Mouse (Mus musculus): ENCODE measurements at regions not wholly inside any gene's neighbourhood (a gene's known extent, or its start where the extent isn't known, plus 50 kb on each side); places are given as distances from the start of the nearest gene placed in this dataset.

DNA sequence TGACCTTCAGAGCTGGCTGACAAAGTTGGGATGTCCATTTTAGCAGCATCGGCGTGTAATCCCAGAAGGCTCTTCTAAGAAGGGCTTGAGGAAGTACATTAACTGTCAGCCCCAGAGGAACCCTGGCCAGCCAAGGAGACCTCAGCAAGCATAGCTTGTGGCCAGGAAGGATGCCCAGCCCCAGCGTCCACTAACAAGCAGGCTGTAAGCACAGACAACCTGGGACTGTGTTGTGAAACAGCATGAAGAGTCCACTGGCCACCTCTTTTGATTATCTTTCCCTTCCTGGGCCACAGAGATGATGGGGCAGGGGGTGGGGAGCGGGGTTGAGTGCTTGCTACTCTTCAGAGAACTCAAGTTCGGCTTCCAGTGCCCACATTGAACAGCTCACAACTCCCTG is 109.0 kb upstream of the Ppp1r26 start:
- Histone ChIP-seq H3K4me1 (ENCODE audit: control insufficient read depth, insufficient read depth, low read length) (peaks cover 3% of the 10 kb centered on the region; the same call in 1 of the 2 replicates), H3K4me3 (ENCODE audit: insufficient read depth, low read length) (no peak overlapping the region), H3K27ac (ENCODE audit: insufficient read depth, low read length) (no peak overlapping the region)
- TF ChIP-seq POLR2A (IDR thresholded peaks at IDR 0.05; ENCODE audit: extremely low read depth, insufficient read depth, low read length) = no peak
- TF ChIP-seq CTCF (IDR thresholded peaks at IDR 0.05; ENCODE audit: extremely low read depth, insufficient read depth, low read length) = no peak

DNA sequence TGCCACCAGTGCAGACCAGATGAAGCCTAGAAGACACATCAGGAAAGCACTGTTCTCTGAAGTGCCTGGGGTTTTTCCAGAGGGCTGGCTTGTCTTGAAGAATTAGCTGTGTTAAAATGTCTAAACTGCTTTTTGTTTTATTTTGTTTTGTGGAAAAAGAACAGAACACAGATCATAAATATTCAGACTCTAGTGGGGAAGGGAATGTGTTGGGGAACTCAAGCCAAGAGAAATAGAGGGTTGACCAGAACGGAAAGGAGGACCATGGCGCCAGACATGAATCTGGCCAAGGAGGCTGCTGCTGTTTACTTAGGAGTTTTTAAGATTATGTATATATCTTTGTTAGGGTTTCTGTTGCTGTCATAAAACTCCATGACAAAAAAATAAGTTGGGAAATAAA is 105.3 kb upstream of the Ppp1r26 start:
- no peak for TF ChIP-seq POLR2A (IDR thresholded peaks at IDR 0.05; ENCODE audit: extremely low read depth, insufficient read depth, low read length)
- TF ChIP-seq CTCF (IDR thresholded peaks at IDR 0.05; ENCODE audit: extremely low read depth, insufficient read depth, low read length) = no peak
- H3K27ac ChIP-seq (ENCODE audit: insufficient read depth, low read length) = no peak overlapping the region
- no peaks in the 10 kb centered on the region for H3K4me1 ChIP-seq (ENCODE audit: control insufficient read depth, insufficient read depth, low read length)
- H3K4me3 ChIP-seq (ENCODE audit: insufficient read depth, low read length) = no peak overlapping the region

DNA sequence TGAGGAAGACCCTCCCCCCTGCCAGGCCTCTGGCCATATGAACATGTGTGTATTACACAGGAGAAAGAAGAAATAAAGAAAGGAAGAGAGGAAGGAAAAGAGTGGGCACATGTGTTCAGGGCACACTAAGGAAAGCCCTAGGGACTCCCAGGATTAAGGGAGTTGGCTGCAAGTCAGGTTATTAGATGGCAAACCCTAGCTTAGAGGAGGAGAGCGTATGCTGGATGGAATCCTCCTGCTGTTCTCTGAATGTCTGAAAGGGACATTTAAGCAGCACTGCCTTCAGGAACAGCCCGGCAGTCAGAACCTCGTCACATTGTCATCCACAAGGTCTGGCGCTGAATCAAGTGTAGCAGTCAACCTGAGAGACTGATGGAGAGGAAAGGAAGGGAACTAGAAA is 98.1 kb upstream of the Ppp1r26 start:
- H3K4me3 ChIP-seq (ENCODE audit: insufficient read depth, low read length) = no peak overlapping the region
- no peak for TF ChIP-seq CTCF (IDR thresholded peaks at IDR 0.05; ENCODE audit: extremely low read depth, insufficient read depth, low read length)
- no peak for TF ChIP-seq POLR2A (IDR thresholded peaks at IDR 0.05; ENCODE audit: extremely low read depth, insufficient read depth, low read length)
- H3K4me1 ChIP-seq (ENCODE audit: control insufficient read depth, insufficient read depth, low read length) = no peaks in the 10 kb centered on the region
- H3K27ac ChIP-seq (ENCODE audit: insufficient read depth, low read length) = no peak overlapping the region

DNA sequence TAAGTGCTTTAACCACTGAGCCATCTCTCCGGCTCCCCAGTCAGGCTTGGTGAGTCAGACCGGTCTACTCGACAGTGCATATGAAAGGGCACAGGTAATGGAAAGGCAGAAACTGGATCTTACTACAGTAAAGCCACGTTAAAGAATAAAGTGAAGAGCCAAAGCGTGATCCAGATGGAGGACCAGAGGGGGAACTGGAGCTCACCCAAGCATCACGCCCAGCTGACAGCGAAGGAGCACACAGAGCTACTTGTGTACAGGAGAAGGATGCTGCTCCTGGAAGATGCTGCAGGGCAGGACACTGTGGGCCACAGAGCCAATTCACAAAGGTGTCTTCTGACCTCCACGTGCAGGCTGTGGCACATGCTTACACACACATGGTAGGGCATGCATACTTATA is 96.7 kb upstream of the Ppp1r26 start:
- Histone ChIP-seq H3K4me1 (ENCODE audit: control insufficient read depth, insufficient read depth, low read length) (no peaks in the 10 kb centered on the region), H3K4me3 (ENCODE audit: insufficient read depth, low read length) (no peak overlapping the region), H3K27ac (ENCODE audit: insufficient read depth, low read length) (no peak overlapping the region)
- TF ChIP-seq POLR2A (IDR thresholded peaks at IDR 0.05; ENCODE audit: extremely low read depth, insufficient read depth, low read length) (no peak), CTCF (IDR thresholded peaks at IDR 0.05; ENCODE audit: extremely low read depth, insufficient read depth, low read length) (no peak)

DNA sequence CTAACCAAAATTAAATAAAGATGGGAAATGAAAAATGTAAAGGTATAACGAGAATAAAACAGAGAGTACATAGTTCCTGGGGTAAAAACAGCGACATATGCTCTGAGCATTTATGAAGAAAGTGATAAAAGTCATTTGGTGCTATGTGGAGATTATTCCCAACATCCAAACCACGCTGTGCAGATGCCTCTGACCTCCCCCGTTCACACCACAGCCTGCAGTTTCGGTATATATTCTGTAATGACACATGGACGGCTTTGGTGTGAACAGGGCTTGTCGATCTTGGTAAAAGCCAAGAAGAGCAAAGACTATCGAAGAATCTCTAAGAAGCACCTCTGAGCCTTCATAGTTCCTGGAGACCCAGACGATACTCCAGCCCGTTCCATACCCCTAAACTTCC is 95.2 kb upstream of the Ppp1r26 start:
- H3K27ac ChIP-seq (ENCODE audit: insufficient read depth, low read length) = no peak overlapping the region

DNA sequence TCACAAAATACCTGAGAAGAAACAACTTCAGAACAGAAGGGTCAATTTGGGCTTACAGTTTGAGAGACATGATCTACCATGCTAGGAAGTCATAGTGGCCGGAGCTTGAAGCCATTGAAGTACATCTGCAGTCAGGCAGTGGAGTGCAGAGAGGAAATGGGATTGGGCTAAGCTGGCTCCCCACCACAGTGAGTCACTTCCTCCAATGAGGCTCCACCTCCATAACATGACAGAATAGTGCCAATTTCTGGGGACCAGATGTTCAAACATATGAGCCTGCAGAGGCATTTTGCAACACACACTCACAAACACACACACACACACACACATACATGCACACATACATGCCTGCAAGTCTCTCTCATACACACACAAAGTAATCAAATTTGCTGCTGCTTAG is 93.7 kb upstream of the Ppp1r26 start:
- H3K27ac ChIP-seq (ENCODE audit: insufficient read depth, low read length) = no peak overlapping the region
- TF ChIP-seq POLR2A (IDR thresholded peaks at IDR 0.05; ENCODE audit: extremely low read depth, insufficient read depth, low read length) (no peak), CTCF (IDR thresholded peaks at IDR 0.05; ENCODE audit: extremely low read depth, insufficient read depth, low read length) (no peak)

More for the DNA sequence above, 95.2 kb upstream of the Ppp1r26 start:
- TF ChIP-seq CTCF (IDR thresholded peaks at IDR 0.05; ENCODE audit: extremely low read depth, insufficient read depth, low read length) (no peak), POLR2A (IDR thresholded peaks at IDR 0.05; ENCODE audit: extremely low read depth, insufficient read depth, low read length) (no peak)
- no peaks in the 10 kb centered on the region for H3K4me1 ChIP-seq (ENCODE audit: control insufficient read depth, insufficient read depth, low read length)
- no peak overlapping the region for H3K4me3 ChIP-seq (ENCODE audit: insufficient read depth, low read length)

DNA sequence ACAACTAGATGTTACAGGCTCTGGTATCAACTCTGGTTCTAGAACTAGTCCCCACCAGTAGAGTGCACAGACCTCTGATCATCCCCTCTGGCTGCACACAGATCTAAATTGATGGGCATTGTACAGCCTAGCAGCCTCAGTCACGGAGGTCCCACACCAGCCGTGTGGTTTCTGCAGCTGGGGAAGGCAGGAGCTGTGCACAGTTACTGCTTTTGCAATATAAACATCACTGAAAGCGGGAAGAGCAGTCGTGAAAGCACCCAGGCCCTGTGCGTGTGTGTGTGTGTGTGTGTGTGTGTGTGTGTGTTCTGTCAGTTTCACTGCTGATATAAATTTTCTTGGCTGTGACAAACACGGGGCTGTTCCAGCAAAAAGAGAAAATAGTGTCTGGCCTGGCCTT is 84.4 kb upstream of the Ppp1r26 start:
- H3K27ac ChIP-seq (ENCODE audit: insufficient read depth, low read length) = no peak overlapping the region
- H3K4me1 ChIP-seq (ENCODE audit: control insufficient read depth, insufficient read depth, low read length) = no peaks in the 10 kb centered on the region
- TF ChIP-seq POLR2A (IDR thresholded peaks at IDR 0.05; ENCODE audit: extremely low read depth, insufficient read depth, low read length) = no peak
- no peak for TF ChIP-seq CTCF (IDR thresholded peaks at IDR 0.05; ENCODE audit: extremely low read depth, insufficient read depth, low read length)
- H3K4me3 ChIP-seq (ENCODE audit: insufficient read depth, low read length) = no peak overlapping the region

More for the DNA sequence above, 93.7 kb upstream of the Ppp1r26 start:
- H3K4me1 ChIP-seq (ENCODE audit: control insufficient read depth, insufficient read depth, low read length) = no peaks in the 10 kb centered on the region
- no peak overlapping the region for H3K4me3 ChIP-seq (ENCODE audit: insufficient read depth, low read length)

DNA sequence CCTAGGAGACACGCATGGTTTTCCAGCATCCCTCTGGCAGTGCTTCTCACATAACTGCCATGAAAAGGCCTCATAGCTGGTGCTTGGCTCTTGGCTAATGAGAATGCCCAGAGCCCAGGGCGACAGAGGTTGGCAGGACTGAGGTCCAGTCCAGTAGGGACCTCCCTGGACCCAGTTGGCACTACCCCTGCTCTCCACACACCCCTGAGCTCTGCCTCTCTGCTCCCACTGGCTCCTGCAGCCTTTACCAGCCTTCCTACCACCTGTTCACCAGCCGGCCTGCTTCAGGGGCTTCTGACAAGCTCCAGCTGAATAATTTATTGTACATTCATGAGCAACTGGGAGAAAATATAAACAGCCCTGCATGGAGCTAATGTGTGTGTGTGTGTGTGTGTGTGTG is 82.0 kb upstream of the Ppp1r26 start:
- no peak overlapping the region for H3K4me3 ChIP-seq (ENCODE audit: insufficient read depth, low read length)
- no peak overlapping the region for H3K27ac ChIP-seq (ENCODE audit: insufficient read depth, low read length)
- H3K4me1 ChIP-seq (ENCODE audit: control insufficient read depth, insufficient read depth, low read length) = no peaks in the 10 kb centered on the region
- TF ChIP-seq POLR2A (IDR thresholded peaks at IDR 0.05; ENCODE audit: extremely low read depth, insufficient read depth, low read length) (no peak), CTCF (IDR thresholded peaks at IDR 0.05; ENCODE audit: extremely low read depth, insufficient read depth, low read length) (no peak)

DNA sequence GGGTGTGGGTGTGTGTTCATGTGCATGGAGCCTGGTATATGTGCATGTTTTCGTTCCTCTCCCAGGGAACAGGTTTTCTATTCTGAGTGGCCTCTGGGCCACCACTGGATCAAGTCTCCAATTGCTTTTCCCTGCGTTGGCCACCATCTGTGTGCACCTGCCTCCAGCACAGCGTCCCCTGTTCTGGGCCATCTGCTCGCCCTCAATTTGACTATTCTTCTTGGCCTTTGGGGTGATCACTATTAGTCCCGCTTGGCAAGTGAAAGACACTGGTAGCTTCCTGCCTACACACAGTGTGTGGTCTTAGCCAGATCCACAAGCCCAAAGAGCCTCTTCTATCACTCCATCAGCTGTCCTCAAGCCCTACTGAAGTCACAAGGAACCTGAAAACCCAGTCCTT is 80.8 kb upstream of the Ppp1r26 start:
- Histone ChIP-seq H3K27ac (ENCODE audit: insufficient read depth, low read length) (no peak overlapping the region), H3K4me1 (ENCODE audit: control insufficient read depth, insufficient read depth, low read length) (peaks cover 2% of the 10 kb centered on the region; the same call in 1 of the 2 replicates), H3K4me3 (ENCODE audit: insufficient read depth, low read length) (no peak overlapping the region)
- TF ChIP-seq POLR2A (IDR thresholded peaks at IDR 0.05; ENCODE audit: extremely low read depth, insufficient read depth, low read length) (no peak), CTCF (IDR thresholded peaks at IDR 0.05; ENCODE audit: extremely low read depth, insufficient read depth, low read length) (no peak)

DNA sequence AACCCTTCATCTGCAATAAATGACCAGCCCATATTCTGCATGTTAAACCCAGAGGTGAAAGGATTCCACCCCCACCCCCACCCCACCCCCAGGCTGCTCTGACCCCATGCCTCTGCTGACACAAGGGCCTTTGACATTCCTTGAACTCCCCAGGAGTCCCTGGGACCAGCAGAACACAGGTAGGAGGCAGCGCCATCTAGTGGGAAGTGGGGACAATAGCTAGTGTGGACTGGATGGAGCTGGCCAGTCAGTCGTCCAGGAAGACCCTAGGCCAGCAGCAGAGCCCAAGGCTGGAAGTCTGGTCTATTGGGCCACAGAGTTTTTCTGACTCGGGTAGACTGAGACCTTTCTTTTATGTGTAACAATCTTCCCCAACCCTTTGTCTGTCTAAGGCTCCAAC is 71.8 kb upstream of the Ppp1r26 start:
- no peak overlapping the region for H3K4me3 ChIP-seq (ENCODE audit: insufficient read depth, low read length)

More for the DNA sequence above, 71.8 kb upstream of the Ppp1r26 start:
- TF ChIP-seq CTCF (IDR thresholded peaks at IDR 0.05; ENCODE audit: extremely low read depth, insufficient read depth, low read length) (peak; percentile 92), POLR2A (IDR thresholded peaks at IDR 0.05; ENCODE audit: extremely low read depth, insufficient read depth, low read length) (no peak)
- Histone ChIP-seq H3K27ac (ENCODE audit: insufficient read depth, low read length) (no peak overlapping the region), H3K4me1 (ENCODE audit: control insufficient read depth, insufficient read depth, low read length) (peaks cover 3% of the 10 kb centered on the region; the same call in 1 of the 2 replicates)
